Mouse (Mus musculus) heart, adult 2 months (tissue): ENCODE results near the gene Dennd2a.

Experiments used
- EP300 ChIP-seq: fragments of 200-500 bp; IDR thresholded peaks from 2 replicates; pipeline ENCODE4 v1.6.1; 2011; ENCODE audit warnings: low read depth, low read length, control low read depth; ENCODE audit not compliant: insufficient read depth
- POLR2A ChIP-seq: fragments of 200-500 bp; IDR thresholded peaks from 2 replicates; pipeline ENCODE4 v1.6.1; 2011; ENCODE audit warnings: mild to moderate bottlenecking, low read depth, low read length, control low read depth; ENCODE audit not compliant: insufficient read depth

GRCm38 (mm10) chr6:39515739-39516131 lies 41.9 kb downstream of the Dennd2a start:
- no peak for TF ChIP-seq EP300
- no peak for TF ChIP-seq POLR2A
